Mouse (Mus musculus) left cerebral cortex, postnatal 10 days (tissue): Measurements from ENCODE around the gene Kantr. TPM values are rescaled to one million over a fixed set of nuclear protein-coding genes. Genes with fewer than 3 reads are reported as not detected.
"Not testable (repeated sequence)": the region's sequence is repeated elsewhere in the genome, so short reads cannot be mapped to it uniquely, and the experiment has no call there.

ENCODE experiments used
- DNase-seq, 2 experiments: peaks; one replicate each; pipeline ENCODE4 v3.0.0; 2021 to 2022; ENCODE audit warnings: low spot score in 2 of 2, mixed read lengths in 1 of 2; ENCODE audit errors: extremely low spot score in 1 of 2
- intact Hi-C: fragments of 180-260 bp; cut with DNase I; formaldehyde crosslinking; loops from one replicate; pipeline ENCODE4 v1.15.1; 2025
- total RNA-seq, 2 experiments: library from RNA; stranded (reverse); gene quantifications; 2 replicates each; pipeline ENCODE4 v1.2.3; 2021

Kantr gene
- total RNA-seq, 2 experiments from 2014 or later = 48.6 to 50.3 TPM

GRCm38 (mm10) chrX:152306224-152306623, 21.1 kb downstream of the Kantr start:
- no peak for DNase-seq
- intact Hi-C loops = no loop called here

- DNase-seq, intact Hi-C loops: not testable (repeated sequence)
These were observed 40.3 kb downstream of the Kantr start for GRCm38 (mm10) chrX:152287026-152287425.

GRCm38 (mm10) chrX:152284746-152285145, 42.5 kb downstream of the Kantr start:
- DNase-seq = no peak
- intact Hi-C loops = no loop called here

- DNase-seq = no peak
- intact Hi-C loops = no loop called here
These were observed 47.9 kb downstream of the Kantr start for GRCm38 (mm10) chrX:152279384-152279783.

- no peak for DNase-seq
- intact Hi-C loops = no loop called here
These were observed 56.1 kb downstream of the Kantr start for GRCm38 (mm10) chrX:152271189-152271588.

Other genes with a start within 250 kb of the Kantr start
- 100 to 1,000 TPM; 105 to 110 TPM for gene Iqsec2, start 183.2 kb downstream of the Kantr start, total RNA-seq
- 10 to 100 TPM; 55.0 to 70.7 TPM for gene Kdm5c, start 94.5 kb downstream of the Kantr start, total RNA-seq
- 10 to 100 TPM; 67.1 to 67.7 TPM for gene Tspyl2, start 14.9 kb upstream of the Kantr start, total RNA-seq
- 10 to 100 TPM; 25.1 to 25.9 TPM for gene Gpr173, start 41.2 kb upstream of the Kantr start, total RNA-seq
- not detected for gene Cldn34a, start 235.8 kb upstream of the Kantr start, total RNA-seq